18 mouse cellular contexts compared by ENCODE assay signal in the genomic region with DNA sequence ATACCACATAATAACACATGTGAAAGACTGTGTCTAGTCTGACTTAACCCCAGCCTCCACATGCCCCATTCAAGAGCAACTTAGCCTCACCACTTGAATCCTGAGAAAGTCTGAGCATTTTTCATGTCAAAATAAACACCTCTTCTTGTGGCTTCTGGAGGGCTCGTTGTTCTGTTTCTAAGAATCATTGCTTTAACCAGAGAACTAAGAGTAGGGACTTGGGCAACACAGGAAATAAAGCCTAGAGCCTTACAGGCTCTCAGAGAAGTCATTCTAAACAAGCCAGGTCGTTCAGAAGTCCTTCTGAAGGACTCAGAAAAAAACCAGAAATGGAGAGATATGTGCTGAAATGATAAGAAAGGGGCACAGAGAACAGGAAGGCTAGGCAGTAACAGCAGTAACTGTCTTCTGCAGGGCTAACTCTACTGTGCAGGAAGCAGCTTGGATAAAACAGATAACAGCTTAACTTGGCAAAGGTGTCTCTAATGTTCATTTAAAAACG. TPM values are rescaled to one million over a fixed set of nuclear protein-coding genes. Genes with fewer than 3 reads are reported as not detected.
A peak's percentile ranks its signal among the peaks of the same experiment; 100 is the strongest.
DNase-seq lines count a peak whose midpoint lies in the region; ATAC-seq and TF ChIP-seq lines count a peak whose summit lies in the region.
"Had no signal": no experiment of that assay in that cellular context is flagged by ENCODE, and none has a peak within 500 bp of the region (broad histone marks: within the 10 kb centered on the region; RNA-seq: fewer than 3 reads in every experiment).

No protein-coding gene starts in this region.

- peaks cover 72% of the 10 kb centered on the region for H3K4me1 ChIP-seq in G1E (ENCODE audit: insufficient read depth, low read depth, low read length)
- H3K4me1 ChIP-seq in erythroblast, embryonic 14.5 days (ENCODE audit: control insufficient read depth): peaks cover 75% of the 10 kb centered on the region
- H3K4me1 ChIP-seq in liver, embryonic 16.5 days (ENCODE audit: control insufficient read depth, low read depth, low read length): peaks cover 34% of the 10 kb centered on the region
- no peaks in the 10 kb centered on the region for H3K4me1 ChIP-seq in hindbrain, embryonic 12.5 days
- no peaks in the 10 kb centered on the region for H3K4me1 ChIP-seq in midbrain, embryonic 15.5 days
- H3K4me1 ChIP-seq: embryonic facial prominence, embryonic 13.5 days; limb, embryonic 13.5 days had no signal

- no peak for TF ChIP-seq CTCF in G1E (IDR thresholded peaks at IDR 0.05; ENCODE audit: low read depth, low read length)

- H3K9ac ChIP-seq in liver, embryonic 16.5 days (ENCODE audit: low read depth, low read length): peak overlapping the region; percentile 34
- H3K9ac ChIP-seq in hindbrain, embryonic 12.5 days: no peak overlapping the region
- no peak overlapping the region for H3K9ac ChIP-seq in midbrain, embryonic 15.5 days
- H3K9ac ChIP-seq: embryonic facial prominence, embryonic 13.5 days; limb, embryonic 13.5 days had no signal

- H3K36me3 ChIP-seq in G1E (replicated peaks): peaks cover 61% of the 10 kb centered on the region
- H3K36me3 ChIP-seq in erythroblast, embryonic 14.5 days (ENCODE audit: control insufficient read depth): peaks cover 99% of the 10 kb centered on the region
- H3K36me3 ChIP-seq in liver, embryonic 16.5 days (ENCODE audit: control insufficient read depth, insufficient read depth): peaks cover 37% of the 10 kb centered on the region
- H3K36me3 ChIP-seq in hindbrain, embryonic 12.5 days: no peaks in the 10 kb centered on the region
- no peaks in the 10 kb centered on the region for H3K36me3 ChIP-seq in midbrain, embryonic 15.5 days (replicated peaks)
- H3K36me3 ChIP-seq: embryonic facial prominence, embryonic 13.5 days; limb, embryonic 13.5 days had no signal

- no peaks in the 10 kb centered on the region for H3K9me3 ChIP-seq in G1E (replicated peaks)
- no peaks in the 10 kb centered on the region for H3K9me3 ChIP-seq in erythroblast, embryonic 14.5 days (ENCODE audit: control insufficient read depth, low read length)
- no peaks in the 10 kb centered on the region for H3K9me3 ChIP-seq in liver, embryonic 16.5 days (replicated peaks; ENCODE audit: control insufficient read depth, low read length)
- H3K9me3 ChIP-seq in hindbrain, embryonic 12.5 days (replicated peaks): no peaks in the 10 kb centered on the region
- H3K9me3 ChIP-seq in midbrain, embryonic 15.5 days: no peaks in the 10 kb centered on the region
- H3K9me3 ChIP-seq: embryonic facial prominence, embryonic 13.5 days; limb, embryonic 13.5 days had no signal

- ATAC-seq in G1E (ENCODE audit: extremely low read depth, insufficient number of reproducible peaks, low FRiP score, poor library complexity, severe bottlenecking): peak; percentile 93
- peak; percentile 90 for ATAC-seq in liver, embryonic 16.5 days (ENCODE audit: low read depth)
- ATAC-seq in hindbrain, embryonic 12.5 days (ENCODE audit: low FRiP score): no peak
- no peak for ATAC-seq in midbrain, embryonic 15.5 days (replicated peaks)
- ATAC-seq: forebrain, embryonic 14.5 days had no signal

- no peaks in the 10 kb centered on the region for H3K27me3 ChIP-seq in G1E (ENCODE audit: insufficient read depth, low read length)
- H3K27me3 ChIP-seq in erythroblast, embryonic 14.5 days (ENCODE audit: control insufficient read depth): no peaks in the 10 kb centered on the region
- no peaks in the 10 kb centered on the region for H3K27me3 ChIP-seq in liver, embryonic 16.5 days (ENCODE audit: control insufficient read depth, insufficient read depth, low read depth, low read length)
- no peaks in the 10 kb centered on the region for H3K27me3 ChIP-seq in hindbrain, embryonic 12.5 days
- H3K27me3 ChIP-seq in midbrain, embryonic 15.5 days (replicated peaks): no peaks in the 10 kb centered on the region
- H3K27me3 ChIP-seq: embryonic facial prominence, embryonic 13.5 days; limb, embryonic 13.5 days had no signal

- DNase-seq in 416B (ENCODE audit: low read depth) (peak; percentile 96), G1E (ENCODE audit: low spot score) (peak; percentile 28)
- DNase-seq in gastrocnemius, postnatal 25 days: no peak
- DNase-seq in lung, adult 18-20 months: no peak
- DNase-seq: adrenal gland, adult 8-10 months; cerebellum, postnatal 36 days; heart, adult 2 months; heart, postnatal 14 days; kidney, postnatal 14 days; retina, postnatal 1 day; thymus, adult 18-20 months had no signal

- WGBS in liver, embryonic 16.5 days (ENCODE audit: insufficient replicate concordance): 8% methylated on average over 3 of the region's 3 CpGs
- WGBS in hindbrain, embryonic 12.5 days: 61% methylated on average over 3 of the region's 3 CpGs
- 68% methylated on average over 3 of the region's 3 CpGs for WGBS in midbrain, embryonic 15.5 days

- H3K4me2 ChIP-seq in liver, embryonic 16.5 days (ENCODE audit: low read depth, low read length): peak overlapping the region; percentile 54
- H3K4me2 ChIP-seq in hindbrain, embryonic 12.5 days (replicated peaks): no peak overlapping the region
- no peak overlapping the region for H3K4me2 ChIP-seq in midbrain, embryonic 15.5 days
- H3K4me2 ChIP-seq: embryonic facial prominence, embryonic 13.5 days; limb, embryonic 13.5 days had no signal

- peak overlapping the region; percentile 37; the same call in 1 of the 2 replicates for H3K4me3 ChIP-seq in G1E (ENCODE audit: low read depth, low read length)
- peak overlapping the region; percentile 49 for H3K4me3 ChIP-seq in erythroblast, embryonic 14.5 days (replicated peaks)
- peak overlapping the region; percentile 25 for H3K4me3 ChIP-seq in liver, embryonic 16.5 days (ENCODE audit: low read depth, low read length)
- no peak overlapping the region for H3K4me3 ChIP-seq in hindbrain, embryonic 12.5 days
- H3K4me3 ChIP-seq in midbrain, embryonic 15.5 days: no peak overlapping the region
- H3K4me3 ChIP-seq: embryonic facial prominence, embryonic 13.5 days; heart, adult 2 months; limb, embryonic 13.5 days had no signal

- H3K27ac ChIP-seq in liver, embryonic 16.5 days (ENCODE audit: low read length): peak overlapping the region; percentile 85
- no peak overlapping the region for H3K27ac ChIP-seq in hindbrain, embryonic 12.5 days
- no peak overlapping the region for H3K27ac ChIP-seq in midbrain, embryonic 15.5 days
- H3K27ac ChIP-seq: embryonic facial prominence, embryonic 13.5 days; heart, adult 2 months; limb, embryonic 13.5 days had no signal

RNA-seq across cellular contexts. Expression of gene Itga4, which starts 14.9 kb away (rescaled TPM):
- total RNA-seq in G1E (2014; fragmentation: Nextera tagmentation) (210 and 232 TPM in 2 replicates), G1E (2017) (108 and 111 TPM in 2 replicates)
- 14.0 and 19.1 TPM in 2 replicates for polyA plus RNA-seq in G1E (2012)
- 1.3 and 1.7 TPM in 2 replicates for polyA plus RNA-seq in erythroblast, embryonic 14.5 days (2012)
- 29.3 and 30.7 TPM in 2 replicates for polyA plus RNA-seq in liver, embryonic 16.5 days (2015; fragmentation: Nextera tagmentation; extraction: Ambion mirVana)
- polyA plus RNA-seq in hindbrain, embryonic 12.5 days (2016; fragmentation: Nextera tagmentation; extraction: Ambion mirVana): 5.4 and 7.2 TPM in 2 replicates
- 1 to 10 TPM; 3.7 to 5.1 TPM for total RNA-seq in gastrocnemius, postnatal 25 days (2021)
- polyA plus RNA-seq in midbrain, embryonic 15.5 days (2015; fragmentation: Nextera tagmentation; extraction: Ambion mirVana): 2.6 and 2.8 TPM in 2 replicates

Comparison
In these comparisons a context has a peak if more than half of its experiments do, and no peak if none do; other contexts are left out.
1. DNase-seq: peak in 416B (single experiment) and G1E (single experiment); none in gastrocnemius, postnatal 25 days (single experiment) and lung, adult 18-20 months (0 of 2).
2. ATAC-seq: peak in G1E (single experiment) and liver, embryonic 16.5 days (single experiment); none in hindbrain, embryonic 12.5 days (single experiment) and midbrain, embryonic 15.5 days (single experiment).
3. H3K4me3 ChIP-seq: peak in G1E (single experiment), erythroblast, embryonic 14.5 days (single experiment) and liver, embryonic 16.5 days (single experiment); none in hindbrain, embryonic 12.5 days (single experiment) and midbrain, embryonic 15.5 days (single experiment).